Mouse (Mus musculus): Measurements from ENCODE around the gene Cd72. TPM values are rescaled to one million over a fixed set of nuclear protein-coding genes. Genes with fewer than 3 reads are reported as not detected.

Cd72 gene
- polyA plus RNA-seq, 1 experiment from 2014 or later = 1.1 TPM

- Histone ChIP-seq H3K4me3 (no peak overlapping the region), H3K9me3 (replicated peaks) (0 out of 2 replicates have a peak, but pooled peaks cover 6% of the 10 kb centered on the region), H3K4me1 (peaks cover 22% of the 10 kb centered on the region), H3K9ac (no peak overlapping the region), H3K36me3 (peaks cover 11% of the 10 kb centered on the region), H3K27me3 (replicated peaks) (no peaks in the 10 kb centered on the region), H3K27ac (no peak overlapping the region), H3K4me2 (no peak overlapping the region)
- ATAC-seq = no peak
- 80% methylated on average over 14 of the region's 14 CpGs for WGBS (ENCODE audit: insufficient replicate concordance)
Measured at GRCm38 (mm10) chr4:43414761-43415160, 39.7 kb downstream of the Cd72 start.

DNA sequence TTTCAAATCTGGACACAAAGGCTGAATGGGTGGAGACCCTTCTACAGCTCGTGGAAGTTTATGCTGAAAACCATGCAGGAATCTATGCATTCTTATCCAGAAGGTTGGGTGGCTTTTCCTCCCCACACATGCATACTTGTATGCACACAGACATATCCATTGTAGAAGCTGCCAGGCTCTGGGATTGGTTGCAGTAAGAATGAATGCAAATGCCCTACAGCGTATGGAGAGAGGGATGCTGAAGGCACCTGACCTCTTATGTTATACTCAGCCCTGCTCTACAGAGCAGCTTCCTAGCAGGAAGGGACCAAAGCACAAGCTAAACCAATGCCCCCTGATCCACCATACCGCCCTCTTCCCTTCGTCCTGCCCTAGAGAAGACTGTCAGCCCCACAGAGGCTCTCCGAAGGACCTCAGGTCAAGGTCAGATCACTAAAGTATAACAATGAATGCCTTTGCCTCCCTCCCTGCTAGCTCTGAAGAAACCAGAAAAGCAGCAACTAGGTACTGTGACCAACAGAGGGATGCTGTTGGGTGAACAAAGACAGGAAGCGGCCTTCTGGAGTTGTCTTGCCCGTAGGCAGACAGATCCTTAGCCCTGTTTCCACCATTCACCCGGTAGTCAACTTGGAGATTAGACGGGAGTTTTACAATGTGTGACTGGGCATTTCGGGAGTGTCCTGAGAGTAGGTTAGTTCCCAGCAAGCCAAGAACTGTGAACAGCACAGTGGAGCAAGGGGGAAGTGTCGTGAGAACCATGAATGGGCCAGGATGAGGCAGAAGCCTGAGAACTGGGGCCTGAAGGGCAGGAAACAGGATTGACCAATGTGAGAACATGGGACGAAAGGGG lies 47.1 kb downstream of the Cd72 start:
- Histone ChIP-seq H3K27me3 (replicated peaks) (peaks cover 40% of the 10 kb centered on the region), H3K27ac (no peak overlapping the region), H3K9ac (no peak overlapping the region), H3K4me2 (peak overlapping the region; percentile 49; the same call in 1 of the 2 replicates), H3K9me3 (replicated peaks) (no peaks in the 10 kb centered on the region), H3K4me1 (0 out of 2 replicates have a peak, but pooled peaks cover 5% of the 10 kb centered on the region), H3K4me3 (peak overlapping the region; percentile 25; the same call in 1 of the 2 replicates), H3K36me3 (no peaks in the 10 kb centered on the region)
- 51% methylated on average over 12 of the region's 12 CpGs for WGBS (ENCODE audit: insufficient replicate concordance)
- ATAC-seq = no peak

GRCm38 (mm10) chr4:43406162-43406971 lies 48.1 kb downstream of the Cd72 start:
- Histone ChIP-seq H3K36me3 (no peaks in the 10 kb centered on the region), H3K27ac (0 out of 2 replicates have a peak overlapping the region, but pooled peaks have one; percentile 22), H3K4me2 (peak overlapping the region; percentile 49), H3K9me3 (replicated peaks) (no peaks in the 10 kb centered on the region), H3K4me1 (0 out of 2 replicates have a peak, but pooled peaks cover 5% of the 10 kb centered on the region), H3K9ac (no peak overlapping the region), H3K27me3 (replicated peaks) (peaks cover 43% of the 10 kb centered on the region), H3K4me3 (peak overlapping the region; percentile 25)
- peak; percentile 68 for ATAC-seq
- 5% methylated on average over 28 of the region's 28 CpGs for WGBS (ENCODE audit: insufficient replicate concordance)

DNA sequence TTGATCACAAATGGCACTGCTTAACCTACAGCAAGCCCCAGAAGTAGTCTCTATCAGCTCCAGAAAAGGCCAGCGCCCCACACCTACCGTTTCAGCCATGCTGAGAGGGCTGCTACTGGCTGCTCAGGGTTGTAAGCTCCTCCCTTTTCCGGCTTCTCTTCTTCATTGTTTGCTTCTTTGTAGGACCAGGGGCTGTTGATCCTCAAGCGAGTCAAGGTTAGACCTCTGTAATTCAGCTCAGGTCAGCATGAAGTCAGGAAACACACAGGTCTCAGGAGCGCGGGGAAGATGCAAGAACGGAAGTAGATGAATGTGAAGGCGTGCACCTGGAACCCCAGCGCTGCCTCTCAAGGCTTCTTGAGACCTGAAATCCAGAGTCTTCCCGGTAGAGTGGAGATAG lies 49.7 kb downstream of the Cd72 start:
- no peak overlapping the region for H3K9ac ChIP-seq
- WGBS (ENCODE audit: insufficient replicate concordance) = 71% methylated on average over 10 of the region's 10 CpGs

GRCm38 (mm10) chr4:43402212-43402611 lies 52.2 kb downstream of the Cd72 start:
- no peaks in the 10 kb centered on the region for H3K36me3 ChIP-seq
- H3K27me3 ChIP-seq (replicated peaks) = peaks cover 55% of the 10 kb centered on the region
- 60% methylated on average over 9 of the region's 9 CpGs for WGBS (ENCODE audit: insufficient replicate concordance)
- peaks cover 5% of the 10 kb centered on the region; the same call in 1 of the 2 replicates for H3K4me1 ChIP-seq
- H3K4me2 ChIP-seq = no peak overlapping the region
- ATAC-seq = no peak
- H3K27ac ChIP-seq = no peak overlapping the region
- H3K9me3 ChIP-seq (replicated peaks) = no peaks in the 10 kb centered on the region
- no peak overlapping the region for H3K9ac ChIP-seq
- no peak overlapping the region for H3K4me3 ChIP-seq

More for the DNA sequence above, 49.7 kb downstream of the Cd72 start:
- Histone ChIP-seq H3K4me2 (no peak overlapping the region), H3K27me3 (replicated peaks) (peaks cover 46% of the 10 kb centered on the region), H3K4me3 (no peak overlapping the region), H3K9me3 (replicated peaks) (no peaks in the 10 kb centered on the region), H3K36me3 (no peaks in the 10 kb centered on the region), H3K27ac (no peak overlapping the region), H3K4me1 (0 out of 2 replicates have a peak, but pooled peaks cover 5% of the 10 kb centered on the region)
- no peak for ATAC-seq

GRCm38 (mm10) chr4:43401486-43401885 lies 52.9 kb downstream of the Cd72 start:
- Histone ChIP-seq H3K27ac (no peak overlapping the region), H3K4me2 (no peak overlapping the region), H3K4me1 (peaks cover 3% of the 10 kb centered on the region; the same call in 1 of the 2 replicates), H3K9ac (no peak overlapping the region), H3K27me3 (replicated peaks) (peaks cover 48% of the 10 kb centered on the region), H3K9me3 (replicated peaks) (no peaks in the 10 kb centered on the region), H3K36me3 (no peaks in the 10 kb centered on the region), H3K4me3 (no peak overlapping the region)
- no peak for ATAC-seq
- 69% methylated on average over 10 of the region's 10 CpGs for WGBS (ENCODE audit: insufficient replicate concordance)

DNA sequence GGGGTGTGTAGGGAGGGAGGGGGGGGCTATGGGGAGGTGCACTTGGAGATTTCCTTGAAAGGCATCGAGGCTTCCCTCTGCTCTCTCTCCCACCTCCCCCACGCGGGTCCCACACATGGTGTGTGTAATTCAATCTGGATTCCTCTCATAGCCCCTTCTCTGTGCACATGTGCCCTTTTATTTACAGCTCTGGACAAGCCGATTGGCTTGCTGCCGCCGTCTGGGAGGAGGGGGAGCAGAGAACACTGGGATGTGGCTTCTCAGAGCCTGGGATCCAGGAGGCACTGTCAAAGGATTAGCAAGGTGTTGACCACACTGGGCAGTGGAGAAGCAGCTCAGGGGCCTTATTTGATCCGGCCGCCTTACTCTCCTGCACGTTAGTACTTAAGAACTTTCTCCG lies 53.5 kb downstream of the Cd72 start:
- WGBS (ENCODE audit: insufficient replicate concordance) = 43% methylated on average over 10 of the region's 10 CpGs
- ATAC-seq = no peak
- Histone ChIP-seq H3K9me3 (replicated peaks) (no peaks in the 10 kb centered on the region), H3K4me1 (no peaks in the 10 kb centered on the region; the same call in 1 of the 2 replicates), H3K4me3 (no peak overlapping the region), H3K4me2 (no peak overlapping the region), H3K9ac (no peak overlapping the region), H3K27me3 (replicated peaks) (peaks cover 43% of the 10 kb centered on the region), H3K36me3 (no peaks in the 10 kb centered on the region), H3K27ac (no peak overlapping the region)

DNA sequence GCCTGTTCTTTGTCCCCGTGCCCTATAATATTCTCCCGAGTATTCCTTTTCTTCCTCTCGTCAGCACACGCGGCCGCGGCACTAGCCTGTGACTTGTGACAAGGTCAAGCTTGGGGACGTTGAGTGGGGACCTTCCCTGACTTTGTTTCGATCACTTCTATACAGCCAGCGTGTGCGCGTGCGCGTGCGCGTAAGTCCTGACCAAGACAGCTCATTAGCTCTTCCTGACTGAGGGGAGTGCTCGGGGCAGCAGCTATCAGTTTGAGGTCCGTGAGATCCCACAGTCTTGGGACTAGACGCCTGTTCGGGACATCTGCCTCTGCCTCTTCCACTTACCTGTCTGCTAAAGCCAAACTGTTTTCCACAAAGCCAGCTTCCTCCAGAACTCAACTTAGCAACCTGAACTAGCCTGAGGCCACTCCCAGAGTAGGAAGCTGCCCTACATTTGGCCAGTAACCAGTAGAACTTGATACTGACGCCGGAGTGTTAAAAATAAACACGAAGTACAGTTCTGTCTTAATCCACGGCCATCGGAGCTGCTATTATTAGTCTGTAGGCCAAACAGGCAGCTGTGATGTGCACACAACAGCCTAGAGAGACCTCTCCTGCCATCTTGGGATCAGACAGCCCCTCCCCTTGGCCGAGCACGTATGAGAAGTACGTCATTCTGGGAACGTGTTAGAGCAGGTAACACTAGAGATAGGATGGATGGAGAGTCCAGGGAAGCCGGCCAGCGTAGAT lies 54.9 kb downstream of the Cd72 start:
- no peak overlapping the region for H3K27ac ChIP-seq
- H3K9ac ChIP-seq = no peak overlapping the region
- no peaks in the 10 kb centered on the region for H3K36me3 ChIP-seq
- no peak overlapping the region for H3K4me3 ChIP-seq
- peaks cover 29% of the 10 kb centered on the region for H3K27me3 ChIP-seq (replicated peaks)
- H3K4me2 ChIP-seq = no peak overlapping the region
- ATAC-seq = no peak
- no peaks in the 10 kb centered on the region; the same call in 1 of the 2 replicates for H3K4me1 ChIP-seq
- H3K9me3 ChIP-seq (replicated peaks) = no peaks in the 10 kb centered on the region
- 69% methylated on average over 31 of the region's 31 CpGs for WGBS (ENCODE audit: insufficient replicate concordance)

- no peak for ATAC-seq
- Histone ChIP-seq H3K27me3 (replicated peaks) (peaks cover 24% of the 10 kb centered on the region), H3K36me3 (no peaks in the 10 kb centered on the region), H3K4me3 (no peak overlapping the region), H3K4me2 (no peak overlapping the region), H3K4me1 (peaks cover 4% of the 10 kb centered on the region; the same call in 1 of the 2 replicates), H3K9ac (no peak overlapping the region), H3K9me3 (replicated peaks) (no peaks in the 10 kb centered on the region), H3K27ac (no peak overlapping the region)
- 45% methylated on average over 17 of the region's 17 CpGs for WGBS (ENCODE audit: insufficient replicate concordance)
Measured at GRCm38 (mm10) chr4:43398829-43399331, 55.5 kb downstream of the Cd72 start.

GRCm38 (mm10) chr4:43398014-43398413 lies 56.4 kb downstream of the Cd72 start:
- ATAC-seq = no peak
- Histone ChIP-seq H3K27me3 (replicated peaks) (peaks cover 24% of the 10 kb centered on the region), H3K4me1 (peaks cover 4% of the 10 kb centered on the region; the same call in 1 of the 2 replicates), H3K4me3 (no peak overlapping the region), H3K9me3 (replicated peaks) (no peaks in the 10 kb centered on the region), H3K27ac (no peak overlapping the region), H3K36me3 (no peaks in the 10 kb centered on the region), H3K4me2 (no peak overlapping the region), H3K9ac (no peak overlapping the region)
- 63% methylated on average over 4 of the region's 4 CpGs for WGBS (ENCODE audit: insufficient replicate concordance)
